Mouse (Mus musculus): Measurements from ENCODE around the gene Ccdc85b. TPM values are rescaled to one million over a fixed set of nuclear protein-coding genes. Genes with fewer than 3 reads are reported as not detected.
"Not testable (repeated sequence)": the region's sequence is repeated elsewhere in the genome, so short reads cannot be mapped to it uniquely, and the experiment has no call there.

The Ccdc85b gene
- total RNA-seq, 1 experiment = 5.4 TPM

DNA sequence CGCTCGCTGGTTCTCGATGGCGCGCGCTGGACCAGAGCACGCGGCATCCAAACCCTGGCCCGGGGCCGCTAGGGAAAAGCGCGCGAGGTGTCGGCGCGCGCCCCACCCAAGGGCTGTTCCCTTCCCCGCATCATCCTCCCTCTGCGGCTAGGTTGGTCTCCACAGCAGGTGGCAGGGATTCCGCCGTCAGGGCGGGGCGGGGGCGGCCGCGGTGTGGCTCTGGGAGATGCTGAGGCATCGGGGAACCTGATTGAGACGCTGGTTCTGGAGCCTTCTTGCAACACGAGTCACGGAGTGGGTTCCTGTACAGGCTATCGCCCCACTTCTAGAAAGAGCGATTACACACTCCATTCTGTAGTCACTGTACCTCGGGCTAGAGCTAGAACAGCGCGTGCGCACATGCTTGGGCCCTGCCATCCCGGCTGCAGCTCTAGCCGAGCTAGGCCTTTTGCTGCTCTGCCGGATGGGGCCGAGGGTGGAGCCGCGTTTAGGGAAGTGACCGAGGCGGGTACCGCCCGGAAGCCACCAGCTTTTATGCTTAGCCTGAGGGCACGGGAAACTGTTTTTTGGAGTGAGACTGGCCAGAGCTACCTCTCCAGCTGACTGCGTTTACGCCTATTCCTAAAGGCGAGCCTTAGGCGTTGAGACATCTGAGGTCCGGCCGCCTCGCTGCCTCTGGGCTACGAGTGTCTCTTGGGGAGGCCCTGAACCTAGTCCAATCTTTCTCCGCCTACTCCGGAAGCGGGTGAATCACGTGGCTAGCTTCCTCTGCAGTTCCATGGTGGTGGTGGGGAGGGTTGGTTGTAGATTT lies 33.4 kb upstream of the Ccdc85b start:
- Histone ChIP-seq H3K4me1 (ENCODE audit: control insufficient read depth in 2 of 2, insufficient read depth in 2 of 2, low read length in 2 of 2, poor library complexity in 1 of 2) (peaks cover 4 to 24% of the 10 kb centered on the region in 2 experiments; a peak in 3 of 4 replicates), H3K9ac (ENCODE audit: insufficient read depth, low read depth, low read length, poor library complexity, severe bottlenecking) (peak overlapping the region; percentile 99), H3K4me3 (ENCODE audit: insufficient read depth in 1 of 2, low read depth in 1 of 2, low read length in 2 of 2, poor library complexity in 1 of 2, severe bottlenecking in 1 of 2) (peak overlapping the region; percentile 89 to 95), H3K36me3 (ENCODE audit: control insufficient read depth, insufficient read depth, low read length, poor library complexity, severe bottlenecking) (peaks cover 33% of the 10 kb centered on the region), H3K27ac (ENCODE audit: insufficient read depth, low read depth, low read length, poor library complexity, severe bottlenecking) (peak overlapping the region; percentile 97), H3K9me3 (ENCODE audit: control insufficient read depth, insufficient read depth, low read depth, low read length) (no peaks in the 10 kb centered on the region)
- no peak for DNase-seq (ENCODE audit: low read depth, low spot score)
- TF ChIP-seq ZC3H11A (IDR thresholded peaks at IDR 0.05; ENCODE audit: borderline replicate concordance, low read depth, low read length) (no peak), HCFC1 (IDR thresholded peaks at IDR 0.05; ENCODE audit: borderline replicate concordance, insufficient read depth, low read length) (peak; percentile 13; the same call in 1 of the 2 replicates), MAFK (IDR thresholded peaks at IDR 0.05; ENCODE audit: insufficient read depth, low read depth, low read length) (no peak), ZNF384 (IDR thresholded peaks at IDR 0.05; ENCODE audit: low read depth, low read length) (no peak)
- in situ Hi-C loops (cut with MboI; ENCODE audit: low sequenced_read_pairs in 2 of 2, unreplicated experiment in 2 of 2) = no loop called here

DNA sequence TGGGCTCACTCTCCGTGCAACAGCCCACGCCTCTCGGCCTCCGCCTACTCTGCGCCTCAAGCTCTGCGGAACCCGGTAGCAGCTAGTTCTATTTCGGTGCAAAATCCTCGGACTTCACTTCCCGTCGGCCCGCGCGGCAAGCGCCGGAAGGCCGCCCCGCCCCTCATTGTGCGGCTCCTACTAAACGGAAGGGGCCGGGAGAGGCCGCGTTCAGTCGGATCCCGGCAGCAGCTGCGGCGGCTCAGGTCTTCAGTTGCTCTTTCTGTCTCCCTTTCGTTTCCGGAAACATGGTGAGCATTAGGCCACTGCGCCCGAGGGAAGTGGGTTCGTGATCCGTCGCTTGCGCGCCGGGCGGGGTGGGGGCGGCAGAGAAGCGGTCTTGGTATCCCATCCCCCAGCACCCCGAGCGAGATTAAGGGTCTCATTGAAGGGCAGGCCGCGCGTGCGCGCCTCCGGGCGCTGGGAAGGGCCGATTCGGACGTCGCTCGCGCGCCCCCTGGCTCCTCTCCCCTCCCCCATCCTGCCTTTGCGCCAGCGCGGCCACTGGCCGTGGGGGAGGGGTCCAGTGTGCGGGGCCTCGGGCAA lies 32.7 kb upstream of the Ccdc85b start, which contains the start of gene Cfl1:
Cfl1 (plus strand) TSS at position 143 of the 585 bp plus-strand sequence.
- H3K36me3 ChIP-seq (ENCODE audit: control insufficient read depth, insufficient read depth, low read length, poor library complexity, severe bottlenecking) = peaks cover 34% of the 10 kb centered on the region
- peaks cover 4 to 18% of the 10 kb centered on the region in 2 experiments; a peak in 3 of 4 replicates for H3K4me1 ChIP-seq (ENCODE audit: control insufficient read depth in 2 of 2, insufficient read depth in 2 of 2, low read length in 2 of 2, poor library complexity in 1 of 2)
- H3K9ac ChIP-seq (ENCODE audit: insufficient read depth, low read depth, low read length, poor library complexity, severe bottlenecking) = peak within 1 kb of the TSS; percentile 99
- TF ChIP-seq ZC3H11A (IDR thresholded peaks at IDR 0.05; ENCODE audit: borderline replicate concordance, low read depth, low read length) = no peak
- no peak for TF ChIP-seq CHD2 (IDR thresholded peaks at IDR 0.05; ENCODE audit: low read depth, low read length)
- no peak for TF ChIP-seq MAFK (IDR thresholded peaks at IDR 0.05; ENCODE audit: insufficient read depth, low read depth, low read length)
- peak; percentile 90 for TF ChIP-seq HCFC1 (IDR thresholded peaks at IDR 0.05; ENCODE audit: borderline replicate concordance, insufficient read depth, low read length)
- TF ChIP-seq ZNF384 (IDR thresholded peaks at IDR 0.05; ENCODE audit: low read depth, low read length) = no peak
- peak; percentile 87 for DNase-seq (ENCODE audit: low read depth, low spot score)
- H3K4me3 ChIP-seq (ENCODE audit: insufficient read depth in 1 of 2, low read depth in 1 of 2, low read length in 2 of 2, poor library complexity in 1 of 2, severe bottlenecking in 1 of 2) = peak within 1 kb of the TSS; percentile 89 to 95
- no peaks in the 10 kb centered on the region for H3K9me3 ChIP-seq (ENCODE audit: control insufficient read depth, insufficient read depth, low read depth, low read length)
- peak within 1 kb of the TSS; percentile 97 for H3K27ac ChIP-seq (ENCODE audit: insufficient read depth, low read depth, low read length, poor library complexity, severe bottlenecking)
- in situ Hi-C loops (cut with MboI; ENCODE audit: low sequenced_read_pairs in 2 of 2, unreplicated experiment in 2 of 2) = no loop called here

DNA sequence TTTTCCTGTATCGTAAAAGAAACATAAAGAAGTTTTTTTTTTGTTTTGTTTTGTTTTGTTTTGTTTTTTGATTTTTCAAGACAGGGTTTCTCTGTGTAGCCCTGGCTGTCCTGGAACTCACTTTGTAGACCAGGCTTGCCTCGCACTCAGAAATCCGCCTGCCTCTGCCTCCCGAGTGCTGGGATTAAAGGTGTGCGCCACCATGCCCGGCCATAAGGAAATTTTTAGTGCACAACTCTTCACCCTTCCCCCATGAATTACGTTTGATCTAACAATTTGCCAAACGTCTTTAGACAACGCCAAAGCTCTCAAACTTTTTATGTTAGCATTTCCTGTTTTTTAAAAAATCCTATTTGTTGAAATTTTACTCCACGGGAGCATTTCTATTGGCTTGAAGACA lies 32.0 kb upstream of the Ccdc85b start:
- H3K9ac ChIP-seq (ENCODE audit: insufficient read depth, low read depth, low read length, poor library complexity, severe bottlenecking); DNase-seq (ENCODE audit: low read depth, low spot score); in situ Hi-C loops (cut with MboI; ENCODE audit: low sequenced_read_pairs in 2 of 2, unreplicated experiment in 2 of 2); H3K9me3 ChIP-seq (ENCODE audit: control insufficient read depth, insufficient read depth, low read depth, low read length): not testable (repeated sequence)
- Histone ChIP-seq H3K27ac (ENCODE audit: insufficient read depth, low read depth, low read length, poor library complexity, severe bottlenecking) (peak overlapping the region; percentile 28; the same call in 1 of the 2 replicates), H3K4me1 (ENCODE audit: control insufficient read depth in 2 of 2, insufficient read depth in 2 of 2, low read length in 2 of 2, poor library complexity in 1 of 2) (peaks cover 4 to 16% of the 10 kb centered on the region in 2 experiments; a peak in 3 of 4 replicates), H3K4me3 (ENCODE audit: insufficient read depth in 1 of 2, low read depth in 1 of 2, low read length in 2 of 2, poor library complexity in 1 of 2, severe bottlenecking in 1 of 2) (peak overlapping the region; percentile 14 to 95; a peak in 3 of 4 replicates), H3K36me3 (ENCODE audit: control insufficient read depth, insufficient read depth, low read length, poor library complexity, severe bottlenecking) (peaks cover 38% of the 10 kb centered on the region)

GRCm38 (mm10) chr19:5488878-5489571 lies 31.3 kb upstream of the Ccdc85b start:
- TF ChIP-seq HCFC1 (IDR thresholded peaks at IDR 0.05; ENCODE audit: borderline replicate concordance, insufficient read depth, low read length) (peak; percentile 79), MAFK (IDR thresholded peaks at IDR 0.05; ENCODE audit: insufficient read depth, low read depth, low read length) (no peak; the same call in 1 of the 2 replicates), ZC3H11A (IDR thresholded peaks at IDR 0.05; ENCODE audit: borderline replicate concordance, low read depth, low read length) (no peak), ZNF384 (IDR thresholded peaks at IDR 0.05; ENCODE audit: low read depth, low read length) (no peak)
- peak overlapping the region; percentile 87 for H3K27ac ChIP-seq (ENCODE audit: insufficient read depth, low read depth, low read length, poor library complexity, severe bottlenecking)
- peak overlapping the region; percentile 86 for H3K9ac ChIP-seq (ENCODE audit: insufficient read depth, low read depth, low read length, poor library complexity, severe bottlenecking)
- peaks cover 36% of the 10 kb centered on the region for H3K36me3 ChIP-seq (ENCODE audit: control insufficient read depth, insufficient read depth, low read length, poor library complexity, severe bottlenecking)
- in situ Hi-C loops (cut with MboI; ENCODE audit: low sequenced_read_pairs in 2 of 2, unreplicated experiment in 2 of 2) = no loop called here
- H3K4me1 ChIP-seq (ENCODE audit: control insufficient read depth in 2 of 2, insufficient read depth in 2 of 2, low read length in 2 of 2, poor library complexity in 1 of 2) = peaks cover 4 to 13% of the 10 kb centered on the region in 2 experiments; a peak in 3 of 4 replicates
- peak overlapping the region; percentile 64 to 89 for H3K4me3 ChIP-seq (ENCODE audit: insufficient read depth in 1 of 2, low read depth in 1 of 2, low read length in 2 of 2, poor library complexity in 1 of 2, severe bottlenecking in 1 of 2)
- DNase-seq (ENCODE audit: low read depth, low spot score) = peak; percentile 98
- no peaks in the 10 kb centered on the region for H3K9me3 ChIP-seq (ENCODE audit: control insufficient read depth, insufficient read depth, low read depth, low read length)
